Mouse (Mus musculus): ENCODE measurements at regions not wholly inside any gene's neighbourhood (a gene's known extent, or its start where the extent isn't known, plus 50 kb on each side); places are given as distances from the start of the nearest gene placed in this dataset.
"Not testable (repeated sequence)": the region's sequence is repeated elsewhere in the genome, so short reads cannot be mapped to it uniquely, and the experiment has no call there.

DNA sequence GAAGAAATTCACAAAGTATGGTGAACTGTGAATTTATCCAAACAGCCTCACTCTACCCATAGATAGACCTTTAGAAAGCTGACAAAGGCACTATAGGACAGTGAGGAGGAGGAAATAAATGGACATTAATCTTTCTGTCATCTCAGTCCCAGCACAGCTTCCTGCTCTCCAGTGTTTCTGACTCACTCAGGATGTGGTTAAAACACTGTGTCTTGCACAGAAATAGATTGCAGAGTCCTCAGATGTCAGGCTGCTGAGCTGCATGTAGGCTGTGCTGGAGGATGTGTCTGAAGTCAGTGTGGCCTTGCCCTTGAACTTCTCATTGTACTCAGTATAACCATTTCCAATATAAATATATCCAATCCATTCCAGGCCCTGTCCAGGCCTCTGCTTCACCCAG is 735.6 kb upstream of the Zfp386 start:
- peak; percentile 8 for DNase-seq

DNA sequence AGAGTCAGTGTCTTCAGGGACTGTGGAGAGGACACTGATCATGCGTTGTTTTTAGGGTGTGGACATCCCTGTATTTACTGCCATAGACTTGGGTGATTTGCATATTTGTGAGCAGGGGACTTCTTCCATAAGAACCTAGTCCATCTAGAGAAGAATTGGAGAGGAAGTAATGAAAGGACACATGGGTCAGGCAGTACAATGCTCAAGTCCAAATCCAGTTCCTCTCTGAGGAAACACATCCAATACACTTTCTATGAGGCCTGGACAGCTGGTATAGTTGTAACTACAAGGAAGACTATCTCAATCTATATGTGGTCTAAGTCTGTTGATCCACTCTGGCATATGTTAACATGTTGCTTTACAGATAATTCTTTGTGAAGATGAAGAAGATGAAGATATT is 734.9 kb upstream of the Zfp386 start:
- DNase-seq, result not testable (repeated sequence)

DNA sequence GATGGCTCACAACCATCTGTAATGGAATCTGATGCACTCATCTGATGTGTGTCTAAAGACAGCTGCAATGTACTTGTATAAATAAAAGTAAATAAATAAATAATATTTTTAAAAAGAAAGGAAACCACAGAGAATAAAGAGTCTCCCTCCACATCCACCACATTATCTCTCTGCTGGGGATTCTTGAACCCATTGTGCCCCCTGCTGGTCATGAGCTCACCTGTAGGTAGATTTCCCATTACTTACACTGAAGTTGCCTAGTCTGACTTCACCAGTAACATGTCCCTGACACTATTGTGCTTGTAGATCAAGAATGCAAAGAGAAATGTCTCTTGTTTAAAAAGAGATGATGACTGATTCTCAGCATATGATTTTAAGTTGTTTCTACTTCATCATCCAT is 726.9 kb upstream of the Zfp386 start:
- DNase-seq, result peak; percentile 50

DNA sequence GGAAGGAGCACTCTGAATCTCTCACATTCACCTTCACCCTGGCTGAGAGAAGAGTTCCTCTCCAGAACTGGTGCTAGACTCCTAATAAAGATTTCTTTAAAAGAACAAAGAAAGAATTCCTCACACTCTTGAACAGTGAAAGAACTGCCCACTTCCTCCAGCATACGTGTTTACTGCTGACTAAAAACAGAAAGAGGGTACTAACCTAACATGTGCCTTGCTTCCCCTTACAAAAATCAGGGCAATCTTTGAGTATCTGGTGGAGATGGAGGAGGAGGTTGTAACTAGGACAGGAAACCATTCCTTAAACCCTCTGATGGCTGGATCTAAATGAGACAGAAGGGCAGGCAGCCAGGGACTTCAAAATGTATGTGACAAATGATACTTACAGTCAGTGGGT is 719.1 kb upstream of the Zfp386 start:
- DNase-seq, result no peak

DNA sequence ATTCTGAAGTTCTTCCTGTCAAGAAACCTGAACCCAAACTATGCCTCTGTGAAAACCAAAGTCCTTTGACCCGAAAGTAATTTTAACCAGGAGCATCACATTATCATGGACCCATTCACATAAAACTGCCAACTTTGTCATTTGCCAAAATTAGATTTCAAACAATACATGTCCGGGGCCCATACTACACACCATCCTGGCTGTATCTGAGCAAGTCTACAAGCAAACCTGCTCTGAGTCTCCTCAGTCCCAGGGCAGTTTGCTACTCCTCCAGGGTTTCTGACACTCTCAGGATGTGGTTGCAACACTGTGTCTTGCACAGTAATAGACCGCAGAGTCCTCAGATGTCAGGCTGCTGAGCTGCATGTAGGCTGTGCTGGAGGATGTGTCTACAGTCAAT is 712.8 kb upstream of the Zfp386 start:
- DNase-seq, result not testable (repeated sequence)

DNA sequence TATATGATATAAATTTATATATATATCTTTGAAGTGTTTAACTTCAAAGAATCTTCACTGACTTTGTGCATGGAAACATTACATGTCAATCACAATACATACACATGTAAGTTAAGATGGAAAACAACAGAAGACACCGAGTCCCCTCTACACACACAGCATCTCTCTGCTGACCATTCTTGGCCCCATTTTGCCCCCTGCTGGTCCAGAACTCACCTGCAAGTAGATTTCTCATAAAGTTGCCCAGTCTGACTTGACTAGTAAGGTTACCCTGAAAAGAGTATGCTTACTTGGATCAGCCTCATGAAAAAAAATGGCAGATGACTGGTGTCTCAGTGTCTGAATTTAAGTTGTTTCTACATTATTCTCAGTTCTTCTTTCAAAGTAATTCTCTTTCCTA is 710.9 kb upstream of the Zfp386 start:
- DNase-seq, result no peak

DNA sequence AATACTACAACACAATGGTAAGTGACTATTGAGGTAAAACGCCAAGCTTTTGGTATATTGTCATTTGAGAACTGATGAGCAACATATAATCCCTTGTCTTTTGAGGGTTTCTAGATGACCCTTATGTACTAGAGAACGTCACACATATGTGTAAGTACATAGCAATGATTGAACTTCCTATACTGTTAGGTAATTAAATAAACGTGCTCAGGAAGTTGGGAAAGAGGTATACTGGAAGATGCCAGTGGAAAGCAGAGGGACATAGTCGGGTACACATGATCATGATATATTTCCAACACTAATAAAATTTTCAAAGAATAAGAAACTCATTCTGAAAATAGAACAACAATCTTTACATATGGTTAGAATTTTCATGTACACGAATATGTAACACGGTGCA is 701.4 kb upstream of the Zfp386 start:
- DNase-seq, result not testable (repeated sequence)

DNA sequence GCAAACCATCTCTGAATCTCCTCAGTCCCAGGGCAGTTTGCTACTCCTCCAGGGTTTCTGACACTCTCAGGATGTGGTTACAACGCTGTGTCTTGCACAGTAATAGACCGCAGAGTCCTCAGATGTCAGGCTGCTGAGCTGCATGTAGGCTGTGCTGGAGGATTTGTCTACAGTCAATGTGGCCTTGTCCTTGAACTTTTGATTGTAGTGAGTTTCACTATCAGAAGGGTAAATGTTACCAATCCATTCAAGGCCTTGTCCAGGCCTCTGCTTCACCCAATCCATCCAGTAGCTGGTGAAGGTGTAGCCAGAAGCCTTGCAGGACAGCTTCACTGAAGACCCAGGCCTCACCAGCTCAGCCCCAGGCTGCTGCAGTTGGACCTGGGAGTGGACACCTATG is 688.5 kb upstream of the Zfp386 start:
- DNase-seq, result not testable (repeated sequence)

DNA sequence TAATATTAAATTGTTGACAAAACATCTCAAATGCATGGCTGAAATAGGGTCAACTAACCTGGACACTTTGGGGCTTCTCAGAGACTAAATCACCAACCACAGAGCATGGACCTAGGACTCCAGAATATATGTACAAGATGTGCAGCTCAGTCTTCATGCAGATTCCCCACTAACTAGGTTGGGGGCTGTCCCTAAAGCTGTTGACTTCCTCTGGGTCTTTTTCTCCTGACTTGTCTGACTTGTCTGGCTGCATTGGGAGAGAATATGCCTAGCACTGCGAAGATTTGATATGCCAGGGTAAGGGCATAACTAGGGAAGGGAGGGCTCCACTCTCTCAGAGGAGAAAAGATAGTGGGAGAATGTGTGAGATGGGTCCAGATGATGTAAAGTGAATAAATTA is 681.9 kb upstream of the Zfp386 start:
- DNase-seq, result not testable (repeated sequence)

DNA sequence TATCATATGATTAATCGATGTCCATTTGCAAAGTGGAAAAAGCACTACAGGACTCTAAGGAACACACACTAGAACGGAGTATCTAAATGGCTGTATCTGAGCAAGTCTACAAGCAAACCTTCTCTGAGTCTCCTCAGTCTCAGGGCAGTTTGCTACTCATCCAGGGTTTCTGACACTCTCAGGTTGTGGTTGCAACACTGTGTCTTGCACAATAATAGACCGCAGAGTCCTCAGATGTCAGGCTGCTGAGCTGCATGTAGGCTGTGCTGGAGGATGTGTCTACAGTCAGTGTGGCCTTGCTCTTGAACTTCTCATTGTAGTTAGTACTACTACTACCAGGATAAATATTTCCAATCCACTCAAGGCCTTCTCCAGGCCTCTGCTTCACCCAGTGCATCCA is 675.7 kb upstream of the Zfp386 start:
- not testable (repeated sequence) for DNase-seq

DNA sequence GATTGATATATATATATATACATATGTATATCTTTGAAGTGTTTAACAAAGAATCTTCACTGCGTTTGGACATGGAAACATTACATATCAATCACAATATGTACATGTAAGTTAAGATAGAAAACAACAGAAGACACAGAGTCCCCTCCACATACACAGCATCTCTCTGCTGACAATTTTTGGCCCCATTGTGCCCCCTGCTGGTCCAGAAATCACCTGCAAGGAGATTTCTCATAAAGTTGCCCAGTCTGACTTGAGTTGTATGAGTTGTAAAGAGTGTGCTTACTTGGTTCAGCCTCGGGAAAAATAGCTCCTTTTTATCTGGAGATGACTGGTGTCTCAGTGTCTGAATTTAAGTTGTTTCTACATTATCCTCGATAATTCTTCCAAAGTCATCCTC is 674.5 kb upstream of the Zfp386 start:
- DNase-seq, result peak; percentile 6

DNA sequence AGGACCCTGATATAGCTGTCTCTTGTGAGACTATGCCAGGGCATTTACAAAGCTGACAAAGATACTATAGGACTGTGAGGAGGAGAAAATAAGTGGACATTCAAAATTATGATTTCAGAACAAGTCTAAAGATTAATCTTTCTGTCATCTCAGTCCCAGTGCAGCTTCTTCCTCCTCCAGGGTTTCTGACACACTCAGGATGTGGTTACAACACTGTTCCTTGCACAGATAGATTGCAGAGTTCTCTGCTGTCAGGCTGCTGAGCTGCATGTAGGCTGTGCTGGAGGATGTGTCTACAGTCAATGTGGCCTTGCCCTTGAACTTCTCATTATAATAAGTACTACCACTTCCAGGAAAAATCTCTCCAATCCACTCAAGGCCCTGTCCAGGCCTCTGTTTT is 661.0 kb upstream of the Zfp386 start:
- DNase-seq, result not testable (repeated sequence)

DNA sequence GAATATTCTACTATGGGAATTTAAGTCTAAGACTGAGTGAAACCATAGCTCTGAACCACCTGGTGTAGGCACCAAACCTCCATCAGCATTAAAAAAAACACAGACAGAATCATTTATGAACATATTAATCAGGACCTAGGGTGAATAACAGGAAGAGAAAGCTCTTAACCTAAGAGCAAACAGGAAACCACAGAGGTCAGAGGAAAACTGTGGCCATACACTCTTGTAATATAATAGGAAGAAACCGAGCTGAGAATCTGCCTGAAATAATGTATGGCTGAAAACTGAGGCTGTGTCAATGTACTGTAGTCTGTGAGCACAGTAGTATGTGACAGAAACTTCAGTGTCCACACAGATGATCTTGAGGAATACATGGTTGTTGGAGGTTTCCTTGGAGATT is 643.4 kb upstream of the Zfp386 start:
- no peak for DNase-seq

DNA sequence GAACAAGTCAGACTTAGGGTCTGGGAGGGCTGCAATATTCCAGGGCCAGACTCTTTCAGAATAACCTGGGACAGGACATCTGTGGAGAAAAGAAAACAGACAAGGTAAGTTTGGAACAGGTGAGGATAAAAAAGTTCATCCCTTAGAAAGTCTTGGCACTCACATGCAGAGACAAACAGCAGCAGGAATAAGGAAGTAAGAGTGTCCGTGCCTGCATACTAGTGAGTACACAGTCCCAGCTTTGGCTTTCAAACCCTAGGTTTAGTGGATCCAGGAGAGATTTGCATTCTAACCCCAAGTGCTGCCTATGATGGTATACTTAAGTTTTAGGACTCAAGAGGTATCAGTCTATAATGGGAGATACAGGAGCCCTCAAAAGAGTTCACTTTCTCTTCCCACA is 642.9 kb upstream of the Zfp386 start:
- DNase-seq, result no peak

DNA sequence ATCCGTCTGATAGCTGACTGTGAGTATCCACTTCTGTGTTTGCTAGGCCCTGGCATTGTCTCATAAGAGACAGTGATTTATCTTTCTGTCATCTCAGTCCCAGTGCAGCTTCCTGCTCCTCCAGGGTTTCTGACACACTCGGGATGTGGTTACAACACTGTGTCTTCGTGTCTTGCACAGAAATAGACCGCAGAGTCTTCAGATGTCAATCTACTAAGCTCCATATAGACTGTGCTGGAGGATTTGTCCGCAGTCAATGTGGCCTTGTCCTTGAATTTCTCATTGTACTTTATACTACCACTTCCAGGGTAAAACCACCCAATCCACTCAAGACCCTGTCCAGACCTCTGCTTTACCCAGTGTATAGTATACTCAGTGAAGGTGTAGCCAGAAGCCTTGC is 601.3 kb upstream of the Zfp386 start:
- DNase-seq, result not testable (repeated sequence)

DNA sequence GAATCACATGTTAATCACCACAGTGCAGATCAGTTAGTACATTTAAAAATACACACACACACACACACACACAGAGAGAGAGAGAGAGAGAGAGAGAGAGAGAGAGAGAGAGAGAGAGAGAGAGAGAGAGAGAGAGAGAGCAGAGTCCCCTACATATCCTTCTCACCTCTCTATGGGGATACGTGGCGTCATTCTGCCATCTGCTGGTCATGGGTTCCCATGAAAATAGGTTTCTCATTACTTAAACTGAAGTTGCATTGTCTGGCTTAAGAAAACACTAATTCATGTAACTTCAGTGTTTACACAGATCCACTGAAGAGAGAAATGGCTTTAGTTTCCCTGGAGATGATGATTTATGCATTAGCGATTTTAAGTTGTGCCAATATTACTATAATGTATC is 594.9 kb upstream of the Zfp386 start:
- not testable (repeated sequence) for DNase-seq

DNA sequence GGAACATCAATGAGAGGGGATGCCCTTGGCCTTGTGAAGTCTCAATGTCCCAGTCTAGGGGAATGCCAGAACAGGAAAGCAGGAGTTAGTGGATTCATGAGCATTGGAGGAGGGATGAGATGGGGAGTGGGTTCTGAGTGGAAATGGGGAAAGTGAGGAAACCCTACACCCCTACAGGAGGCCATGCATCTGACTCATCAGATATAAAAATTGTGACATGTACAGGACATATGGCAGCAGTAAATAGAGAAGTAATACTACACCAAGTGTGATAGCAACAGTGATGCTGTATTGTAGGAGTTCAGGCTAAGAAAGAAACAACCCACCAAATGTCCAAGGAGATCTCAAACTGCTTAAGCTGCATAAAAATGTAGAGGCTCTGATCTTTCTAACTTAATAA is 582.7 kb upstream of the Zfp386 start:
- DNase-seq, result not testable (repeated sequence)

DNA sequence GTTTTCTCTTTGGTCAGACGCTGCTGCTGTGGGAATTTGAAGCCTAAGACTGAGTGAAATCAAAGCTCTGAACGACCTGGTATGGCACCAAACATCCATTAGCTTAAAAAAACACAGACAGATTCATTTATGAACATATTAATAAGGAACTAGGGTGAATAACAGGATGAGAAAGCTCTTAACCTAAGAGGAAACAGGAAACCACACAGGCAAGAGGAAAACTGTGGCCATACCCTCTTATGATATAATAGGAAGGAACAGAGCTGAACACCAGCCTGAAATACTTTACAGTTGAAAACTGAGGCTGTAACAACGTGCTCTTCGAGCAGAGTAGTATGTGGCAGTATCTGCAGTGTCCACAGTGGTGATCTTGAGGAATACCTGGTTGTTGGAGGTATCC is 579.5 kb upstream of the Zfp386 start:
- not testable (repeated sequence) for DNase-seq

DNA sequence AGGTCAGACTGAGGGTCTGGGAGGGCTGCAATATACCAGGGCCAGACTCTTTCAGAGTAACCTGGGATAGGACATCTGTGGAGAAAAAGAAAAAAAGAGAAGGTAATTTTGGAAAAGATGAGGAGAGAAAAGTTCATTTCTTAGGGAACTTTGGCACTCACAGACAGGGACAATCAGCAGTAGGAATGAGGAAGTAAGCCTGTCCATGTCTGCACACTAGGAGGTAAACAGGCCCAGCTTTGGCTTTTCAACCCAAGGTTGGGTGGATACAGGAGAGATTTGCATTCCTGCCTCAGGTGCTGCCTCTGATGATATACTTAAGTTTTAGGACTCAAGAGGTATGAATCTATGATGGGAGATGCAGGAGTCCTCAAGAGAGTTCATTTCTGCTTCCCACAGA is 579.0 kb upstream of the Zfp386 start:
- DNase-seq, result not testable (repeated sequence)

DNA sequence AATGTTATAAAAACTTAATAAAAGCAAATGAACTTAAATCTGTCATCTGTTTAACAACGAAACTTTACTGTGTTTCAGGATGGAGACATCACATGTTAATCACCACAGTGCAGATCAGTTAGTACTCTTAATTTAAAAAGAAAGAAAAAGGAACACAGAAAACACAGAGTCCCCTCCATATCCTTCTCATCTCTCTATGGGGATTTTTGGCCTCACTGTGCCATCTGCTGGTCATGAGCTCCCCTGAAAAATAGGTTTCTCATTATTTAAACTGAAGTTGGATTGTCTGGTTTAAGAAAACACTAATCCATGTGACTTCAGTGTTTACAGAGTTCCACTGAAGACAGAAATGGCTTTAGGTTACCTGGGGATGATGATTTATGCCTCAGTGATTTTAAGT is 548.7 kb upstream of the Zfp386 start:
- DNase-seq, result no peak

DNA sequence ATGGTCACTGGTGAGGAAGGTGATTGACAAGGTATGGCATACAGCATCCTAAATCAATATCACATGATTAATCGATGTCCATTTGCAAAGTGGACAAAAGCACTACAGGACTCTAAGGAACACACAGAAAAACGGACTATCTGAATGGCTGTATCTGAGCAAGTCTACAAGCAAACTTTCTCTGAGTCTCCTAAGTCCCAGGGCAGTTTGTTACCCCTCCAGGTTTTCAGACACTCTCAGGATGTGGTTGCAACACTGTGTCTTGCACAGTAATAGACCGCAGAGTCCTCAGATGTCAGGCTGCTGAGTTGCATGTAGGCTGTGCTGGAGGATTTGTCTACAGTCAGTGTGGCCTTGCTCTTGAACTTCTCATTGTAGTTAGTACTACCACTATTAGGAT is 540.2 kb upstream of the Zfp386 start:
- DNase-seq, result not testable (repeated sequence)

DNA sequence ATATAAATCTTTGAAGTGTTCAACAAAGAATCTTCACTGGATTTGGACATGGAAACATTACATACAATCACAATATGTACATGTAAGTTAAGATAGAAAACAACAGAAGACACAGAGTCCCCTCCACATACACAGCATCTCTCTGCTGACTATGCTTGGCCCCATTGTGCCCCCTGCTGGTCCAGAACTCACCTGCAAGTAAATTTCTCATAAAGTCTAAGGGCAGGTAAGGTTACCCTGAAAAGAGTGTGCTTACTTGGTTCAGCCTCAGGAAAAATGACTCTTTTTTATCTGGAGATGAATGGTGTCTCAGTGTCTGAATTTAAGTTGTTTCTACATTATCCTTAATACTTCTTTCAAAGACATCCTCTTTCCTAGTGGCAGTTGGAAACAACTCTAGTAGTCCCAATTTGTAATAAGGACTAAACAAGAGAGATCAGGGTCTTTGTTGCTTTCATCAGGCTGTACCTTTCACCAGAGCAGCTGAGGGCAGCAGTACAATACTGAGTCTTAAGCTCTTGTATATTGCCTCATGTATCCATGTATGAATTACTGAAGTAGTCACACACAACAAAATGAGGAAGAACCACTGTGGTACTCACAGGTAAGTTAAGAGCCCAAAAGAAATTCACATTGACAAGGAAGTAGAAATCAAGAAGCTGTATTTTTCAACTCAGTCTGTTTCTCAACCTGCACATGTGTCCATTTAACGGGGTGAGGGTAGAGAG is 538.7 kb upstream of the Zfp386 start:
- not testable (repeated sequence) for DNase-seq

DNA sequence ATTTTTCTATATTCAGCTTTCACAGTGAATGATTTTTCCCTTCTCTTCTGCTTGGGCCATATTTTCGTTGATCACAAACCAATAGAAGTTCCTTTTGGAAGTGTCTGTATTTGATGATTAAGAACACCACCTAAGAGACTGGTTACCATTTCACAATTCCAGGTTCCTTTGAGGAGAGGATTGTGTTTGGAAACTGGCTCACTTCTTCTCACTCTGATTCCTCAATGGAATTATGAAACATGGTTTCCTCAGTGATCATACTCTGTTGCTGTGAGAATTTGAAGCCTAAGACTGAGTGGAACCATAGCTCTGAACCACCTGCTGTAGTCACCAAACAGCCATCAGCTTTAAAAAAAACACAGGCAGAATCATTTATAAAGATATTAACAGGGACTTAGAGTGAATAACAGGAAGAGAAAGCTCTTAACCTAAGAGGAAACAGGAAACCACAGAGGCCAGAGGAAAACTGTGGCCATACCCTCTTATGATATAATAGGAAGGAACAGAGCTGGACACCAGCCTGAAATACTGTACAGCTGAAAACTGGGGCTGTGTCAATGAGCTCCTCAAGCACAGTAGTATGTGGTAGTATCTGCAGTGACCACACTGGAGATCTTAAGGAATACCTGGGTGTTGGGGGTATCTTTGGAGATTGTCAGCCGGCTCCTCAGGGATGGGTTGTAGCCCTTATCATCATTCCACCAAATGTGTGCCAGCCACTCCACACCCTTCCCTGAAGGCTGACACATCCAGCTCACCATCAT is 528.6 kb upstream of the Zfp386 start:
- not testable (repeated sequence) for DNase-seq

DNA sequence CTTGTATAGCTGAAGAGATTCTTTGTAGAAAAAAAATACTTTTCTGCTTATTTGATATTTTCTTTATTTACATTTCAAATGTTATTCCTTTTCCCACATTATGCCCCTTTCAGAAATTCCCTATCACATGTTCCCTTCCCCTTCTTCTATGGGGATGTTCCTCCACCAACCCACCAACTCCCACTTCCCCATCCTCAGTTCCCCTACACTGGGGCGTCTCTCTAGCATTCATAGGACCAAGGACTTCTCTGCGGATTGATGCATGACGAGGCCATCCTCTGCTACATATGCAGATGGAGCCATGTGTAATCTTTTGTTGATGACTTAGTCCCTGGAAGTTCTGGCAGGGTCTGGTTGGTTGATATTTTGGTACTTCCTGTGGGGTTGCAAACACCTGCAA is 520.5 kb upstream of the Zfp386 start:
- no peak for DNase-seq

All from adrenal gland, postnatal 14 days (tissue).